Mouse (Mus musculus) embryonic facial prominence, embryonic 10.5 days (tissue): ENCODE measurements around the gene Abr. TPM values are rescaled to one million over a fixed set of nuclear protein-coding genes. Genes with fewer than 3 reads are reported as not detected.

ENCODE experiments used
- DNase-seq: peaks from one replicate; pipeline ENCODE4 v3.0.0-alpha.2; 2017; ENCODE audit warnings: low spot score
- H3K27ac ChIP-seq: fragments of 300-500 bp; sonication (generic); replicated peaks from 2 replicates; pipeline ENCODE4 v1.5.1; 2016; ENCODE audit warnings: mild to moderate bottlenecking
- H3K27me3 ChIP-seq: fragments of 300-500 bp; sonication (generic); replicated peaks from 2 replicates; pipeline ENCODE4 v1.6.1; 2016; ENCODE audit warnings: low read depth, mild to moderate bottlenecking; ENCODE audit not compliant: poor library complexity, severe bottlenecking
- H3K36me3 ChIP-seq: fragments of 300-500 bp; sonication (generic); replicated peaks from 2 replicates; pipeline ENCODE4 v1.6.1; 2016; ENCODE audit warnings: mild to moderate bottlenecking, moderate library complexity
- H3K4me1 ChIP-seq: fragments of 300-500 bp; sonication (generic); 2 replicates; pipeline ENCODE4 v1.6.1; 2016
- H3K4me3 ChIP-seq: fragments of 300-500 bp; sonication (generic); 2 replicates; pipeline ENCODE4 v1.5.1; 2016; ENCODE audit warnings: mild to moderate bottlenecking, moderate library complexity
- H3K9me3 ChIP-seq: fragments of 300-500 bp; sonication (generic); 2 replicates; pipeline ENCODE4 v1.6.1; 2016; ENCODE audit warnings: mild to moderate bottlenecking
- WGBS: fragments of 180-500 bp; shearing (Covaris S2); methylation state at CpG from one replicate; pipeline ENCODE4 v1.1.7; 2016; 5-methylcytosine and 5-hydroxymethylcytosine counted together
- polyA plus RNA-seq: library from polyadenylated mRNA; unstranded; fragments of >200 nt; fragmentation: Nextera tagmentation; extraction: Ambion mirVana; gene quantifications from 2 replicates; pipeline ENCODE4 v1.2.1, GENCODE M21; 2016

The Abr gene
- polyA plus RNA-seq, 1 experiment from 2014 or later, result 34.6 TPM

GRCm38 (mm10) chr11:76420896-76421295, 201.2 kb downstream of the Abr start:
- Histone ChIP-seq H3K9me3 (no peaks in the 10 kb centered on the region), H3K36me3 (peaks cover 96% of the 10 kb centered on the region), H3K27me3 (no peaks in the 10 kb centered on the region), H3K27ac (no peak overlapping the region), H3K4me3 (no peak overlapping the region), H3K4me1 (peaks cover 22% of the 10 kb centered on the region)
- no peak for DNase-seq
- 75% methylated on average over 4 of the region's 4 CpGs for WGBS

GRCm38 (mm10) chr11:76419179-76419578, 202.9 kb downstream of the Abr start:
- Histone ChIP-seq H3K27ac (no peak overlapping the region), H3K4me3 (no peak overlapping the region), H3K9me3 (no peaks in the 10 kb centered on the region), H3K27me3 (no peaks in the 10 kb centered on the region), H3K36me3 (peaks cover 100% of the 10 kb centered on the region), H3K4me1 (peaks cover 29% of the 10 kb centered on the region)
- WGBS, result 65% methylated on average over 4 of the region's 4 CpGs
- DNase-seq, result no peak

GRCm38 (mm10) chr11:76418423-76418822, 203.7 kb downstream of the Abr start:
- Histone ChIP-seq H3K36me3 (peaks cover 100% of the 10 kb centered on the region), H3K9me3 (no peaks in the 10 kb centered on the region), H3K4me3 (no peak overlapping the region), H3K4me1 (peaks cover 29% of the 10 kb centered on the region), H3K27ac (no peak overlapping the region), H3K27me3 (no peaks in the 10 kb centered on the region)
- DNase-seq, result no peak
- 90% methylated on average over 8 of the region's 8 CpGs for WGBS

- H3K27me3 ChIP-seq, result no peaks in the 10 kb centered on the region
- H3K4me3 ChIP-seq, result no peak overlapping the region
- DNase-seq, result peak; percentile 41
- no peak overlapping the region; the same call in 1 of the 2 replicates for H3K27ac ChIP-seq
- WGBS, result 42% methylated on average over 2 of the region's 2 CpGs
- peaks cover 98% of the 10 kb centered on the region for H3K36me3 ChIP-seq
- peaks cover 29% of the 10 kb centered on the region for H3K4me1 ChIP-seq
- no peaks in the 10 kb centered on the region for H3K9me3 ChIP-seq
These were observed 206.1 kb downstream of the Abr start for GRCm38 (mm10) chr11:76415985-76416384.

GRCm38 (mm10) chr11:76415001-76415400, 207.1 kb downstream of the Abr start:
- no peaks in the 10 kb centered on the region for H3K9me3 ChIP-seq
- H3K4me1 ChIP-seq, result peaks cover 29% of the 10 kb centered on the region
- 92% methylated on average over 4 of the region's 4 CpGs for WGBS
- H3K27ac ChIP-seq, result no peak overlapping the region
- H3K36me3 ChIP-seq, result peaks cover 96% of the 10 kb centered on the region
- no peaks in the 10 kb centered on the region for H3K27me3 ChIP-seq
- DNase-seq, result no peak
- H3K4me3 ChIP-seq, result no peak overlapping the region

- no peak overlapping the region for H3K27ac ChIP-seq
- H3K4me1 ChIP-seq, result peaks cover 27% of the 10 kb centered on the region
- no peak for DNase-seq
- H3K27me3 ChIP-seq, result no peaks in the 10 kb centered on the region
- H3K9me3 ChIP-seq, result no peaks in the 10 kb centered on the region
- H3K36me3 ChIP-seq, result peaks cover 91% of the 10 kb centered on the region
- H3K4me3 ChIP-seq, result no peak overlapping the region
- WGBS, result 87% methylated on average over 4 of the region's 4 CpGs
These were observed 208.9 kb downstream of the Abr start for GRCm38 (mm10) chr11:76413202-76413601.

- Histone ChIP-seq H3K4me3 (no peak overlapping the region), H3K4me1 (peaks cover 23% of the 10 kb centered on the region), H3K9me3 (no peaks in the 10 kb centered on the region), H3K27ac (no peak overlapping the region), H3K36me3 (peaks cover 67% of the 10 kb centered on the region), H3K27me3 (no peaks in the 10 kb centered on the region)
- WGBS, result 75% methylated on average over 12 of the region's 12 CpGs
- DNase-seq, result peak; percentile 63
These were observed 211.3 kb downstream of the Abr start for GRCm38 (mm10) chr11:76410826-76411225.

GRCm38 (mm10) chr11:76406702-76407583, 215.2 kb downstream of the Abr start, which contains the start of gene Timm22:
TSS of gene Timm22 (plus strand) at chr11:76406952.
- no peaks in the 10 kb centered on the region for H3K9me3 ChIP-seq
- WGBS, result under 1% methylated on average over 46 of the region's 46 CpGs
- H3K36me3 ChIP-seq, result peaks cover 28% of the 10 kb centered on the region
- no peaks in the 10 kb centered on the region for H3K27me3 ChIP-seq
- H3K4me3 ChIP-seq, result peak within 1 kb of the TSS; percentile 82
- DNase-seq, result peak; percentile 97
- H3K4me1 ChIP-seq, result peaks cover 13% of the 10 kb centered on the region
- H3K27ac ChIP-seq, result peak within 1 kb of the TSS; percentile 92

- peaks cover 19% of the 10 kb centered on the region for H3K36me3 ChIP-seq
- no peak overlapping the region for H3K4me3 ChIP-seq
- H3K4me1 ChIP-seq, result peaks cover 13% of the 10 kb centered on the region
- H3K27ac ChIP-seq, result no peak overlapping the region
- WGBS, result 83% methylated on average over 5 of the region's 5 CpGs
- H3K27me3 ChIP-seq, result no peaks in the 10 kb centered on the region
- no peak for DNase-seq
- H3K9me3 ChIP-seq, result no peaks in the 10 kb centered on the region
These were observed 216.4 kb downstream of the Abr start for GRCm38 (mm10) chr11:76405626-76406264.

GRCm38 (mm10) chr11:76405113-76405512, 217.0 kb downstream of the Abr start:
- WGBS, result 69% methylated on average over 4 of the region's 4 CpGs
- no peak overlapping the region for H3K27ac ChIP-seq
- no peaks in the 10 kb centered on the region for H3K27me3 ChIP-seq

GRCm38 (mm10) chr11:76401398-76401797, 220.7 kb downstream of the Abr start:
- Histone ChIP-seq H3K27me3 (no peaks in the 10 kb centered on the region), H3K4me1 (peaks cover 26% of the 10 kb centered on the region), H3K36me3 (no peaks in the 10 kb centered on the region), H3K9me3 (no peaks in the 10 kb centered on the region), H3K27ac (no peak overlapping the region), H3K4me3 (no peak overlapping the region)
- 75% methylated on average over 10 of the region's 10 CpGs for WGBS
- no peak for DNase-seq

More at GRCm38 (mm10) chr11:76405113-76405512, 217.0 kb downstream of the Abr start:
- peaks cover 14% of the 10 kb centered on the region for H3K36me3 ChIP-seq
- H3K4me1 ChIP-seq, result peaks cover 13% of the 10 kb centered on the region
- no peak overlapping the region for H3K4me3 ChIP-seq
- no peaks in the 10 kb centered on the region for H3K9me3 ChIP-seq
- no peak for DNase-seq

GRCm38 (mm10) chr11:76399587-76400330, 222.4 kb downstream of the Abr start:
- DNase-seq, result peak; percentile 36
- H3K4me1 ChIP-seq, result peaks cover 40% of the 10 kb centered on the region
- 13% methylated on average over 11 of the region's 11 CpGs for WGBS
- H3K4me3 ChIP-seq, result peak overlapping the region; percentile 90
- H3K9me3 ChIP-seq, result no peaks in the 10 kb centered on the region
- H3K36me3 ChIP-seq, result no peaks in the 10 kb centered on the region
- peak overlapping the region; percentile 92; the same call in 1 of the 2 replicates for H3K27ac ChIP-seq
- H3K27me3 ChIP-seq, result no peaks in the 10 kb centered on the region
